Mouse (Mus musculus): ENCODE data around the gene Dna2.

GRCm38 (mm10) chr10:62963956-62964355 lies 17.1 kb downstream of the Dna2 start:
- TF ChIP-seq CTCF (IDR thresholded peaks at IDR 0.05; ENCODE audit: borderline replicate concordance, insufficient read depth, low read length) (no peak), POLR2A (IDR thresholded peaks at IDR 0.05; ENCODE audit: low read depth, low read length) (no peak)

Data from embryonic fibroblast, embryonic 13.5 days (primary cell).